Mouse (Mus musculus): ENCODE data around the gene Sox11. TPM values are rescaled to one million over a fixed set of nuclear protein-coding genes. Genes with fewer than 3 reads are reported as not detected.

Gene Sox11
- total and polyA plus RNA-seq, 2 experiments from 2014 or later, result 95.5 to 97.8 TPM

- H3K4me1 ChIP-seq (ENCODE audit: insufficient read depth, low read length), result peaks cover 9% of the 10 kb centered on the region
- H3K27me3 ChIP-seq (ENCODE audit: insufficient read depth, low read length), result no peaks in the 10 kb centered on the region
- H3K9ac ChIP-seq (replicated peaks; ENCODE audit: low read length), result peak overlapping the region; percentile 94
- DNase-seq (ENCODE audit: low spot score) (peak; percentile 78), ATAC-seq (no peak)
- no peak for TF ChIP-seq CTCF (IDR thresholded peaks at IDR 0.05; ENCODE audit: low read depth)
- H3K4me3 ChIP-seq (ENCODE audit: low read length), result peak overlapping the region; percentile 97
- peak overlapping the region; percentile 72 for H3K4me2 ChIP-seq (ENCODE audit: low read depth, low read length)
- WGBS, result 1% methylated on average over 68 of the region's 80 CpGs
- H3K36me3 ChIP-seq (ENCODE audit: insufficient read depth, low read length), result no peaks in the 10 kb centered on the region
- no peaks in the 10 kb centered on the region for H3K9me3 ChIP-seq (ENCODE audit: low read length)
- peak overlapping the region; percentile 97 for H3K27ac ChIP-seq
These were observed 1.1 kb downstream of the Sox11 start for GRCm38 (mm10) chr12:27341130-27341870.

GRCm38 (mm10) chr12:27340451-27341035 lies 1.8 kb downstream of the Sox11 start:
- Histone ChIP-seq H3K27me3 (ENCODE audit: insufficient read depth, low read length) (no peaks in the 10 kb centered on the region), H3K4me1 (ENCODE audit: insufficient read depth, low read length) (peaks cover 9% of the 10 kb centered on the region), H3K4me3 (ENCODE audit: low read length) (peak overlapping the region; percentile 97), H3K27ac (peak overlapping the region; percentile 97), H3K4me2 (ENCODE audit: low read depth, low read length) (peak overlapping the region; percentile 72), H3K9ac (replicated peaks; ENCODE audit: low read length) (peak overlapping the region; percentile 94), H3K9me3 (ENCODE audit: low read length) (no peaks in the 10 kb centered on the region), H3K36me3 (ENCODE audit: insufficient read depth, low read length) (no peaks in the 10 kb centered on the region)
- peak; percentile 76 for DNase-seq (ENCODE audit: low spot score)
- no peak for TF ChIP-seq CTCF (IDR thresholded peaks at IDR 0.05; ENCODE audit: low read depth)
- ATAC-seq, result no peak
- WGBS, result under 1% methylated on average over 14 of the region's 14 CpGs

GRCm38 (mm10) chr12:27339171-27339751 lies 3.1 kb downstream of the Sox11 start:
- H3K27ac ChIP-seq, result peak overlapping the region; percentile 93
- H3K9ac ChIP-seq (replicated peaks; ENCODE audit: low read length), result peak overlapping the region; percentile 89
- 0% methylated on average over 39 of the region's 47 CpGs for WGBS
- ATAC-seq (no peak), DNase-seq (ENCODE audit: low spot score) (peak; percentile 87)
- H3K27me3 ChIP-seq (ENCODE audit: insufficient read depth, low read length), result no peaks in the 10 kb centered on the region
- H3K4me1 ChIP-seq (ENCODE audit: insufficient read depth, low read length), result peaks cover 8% of the 10 kb centered on the region
- H3K4me2 ChIP-seq (ENCODE audit: low read depth, low read length), result peak overlapping the region; percentile 72
- peak overlapping the region; percentile 97 for H3K4me3 ChIP-seq (ENCODE audit: low read length)
- H3K36me3 ChIP-seq (ENCODE audit: insufficient read depth, low read length), result no peaks in the 10 kb centered on the region
- no peaks in the 10 kb centered on the region for H3K9me3 ChIP-seq (ENCODE audit: low read length)
- no peak for TF ChIP-seq CTCF (IDR thresholded peaks at IDR 0.05; ENCODE audit: low read depth)

GRCm38 (mm10) chr12:27338721-27339170 lies 3.6 kb downstream of the Sox11 start:
- ATAC-seq (no peak), DNase-seq (ENCODE audit: low spot score) (peak; percentile 68)
- peak overlapping the region; percentile 97 for H3K4me3 ChIP-seq (ENCODE audit: low read length)
- under 1% methylated on average over 37 of the region's 40 CpGs for WGBS
- H3K27me3 ChIP-seq (ENCODE audit: insufficient read depth, low read length), result no peaks in the 10 kb centered on the region
- no peak for TF ChIP-seq CTCF (IDR thresholded peaks at IDR 0.05; ENCODE audit: low read depth)
- peak overlapping the region; percentile 89 for H3K9ac ChIP-seq (replicated peaks; ENCODE audit: low read length)
- peak overlapping the region; percentile 93 for H3K27ac ChIP-seq
- peak overlapping the region; percentile 72 for H3K4me2 ChIP-seq (ENCODE audit: low read depth, low read length)
- no peaks in the 10 kb centered on the region for H3K9me3 ChIP-seq (ENCODE audit: low read length)
- peaks cover 5% of the 10 kb centered on the region; the same call in 1 of the 2 replicates for H3K4me1 ChIP-seq (ENCODE audit: insufficient read depth, low read length)
- no peaks in the 10 kb centered on the region for H3K36me3 ChIP-seq (ENCODE audit: insufficient read depth, low read length)

GRCm38 (mm10) chr12:27338116-27338515 lies 4.3 kb downstream of the Sox11 start:
- peak overlapping the region; percentile 97 for H3K4me3 ChIP-seq (ENCODE audit: low read length)
- no peaks in the 10 kb centered on the region for H3K36me3 ChIP-seq (ENCODE audit: insufficient read depth, low read length)
- ATAC-seq, result no peak
- 5% methylated on average over 12 of the region's 12 CpGs for WGBS
- no peak for TF ChIP-seq CTCF (IDR thresholded peaks at IDR 0.05; ENCODE audit: low read depth)
- no peaks in the 10 kb centered on the region for H3K9me3 ChIP-seq (ENCODE audit: low read length)
- H3K9ac ChIP-seq (replicated peaks; ENCODE audit: low read length), result peak overlapping the region; percentile 89
- peak overlapping the region; percentile 72 for H3K4me2 ChIP-seq (ENCODE audit: low read depth, low read length)
- H3K27ac ChIP-seq, result peak overlapping the region; percentile 93
- H3K4me1 ChIP-seq (ENCODE audit: insufficient read depth, low read length), result peaks cover 7% of the 10 kb centered on the region
- DNase-seq (ENCODE audit: low spot score), result peak; percentile 55
- no peaks in the 10 kb centered on the region for H3K27me3 ChIP-seq (ENCODE audit: insufficient read depth, low read length)

- 8% methylated on average over 1 of the region's 1 CpGs for WGBS
- ATAC-seq (no peak), DNase-seq (ENCODE audit: low spot score) (no peak)
- no peak for TF ChIP-seq CTCF (IDR thresholded peaks at IDR 0.05; ENCODE audit: low read depth)
- peak overlapping the region; percentile 72 for H3K4me2 ChIP-seq (ENCODE audit: low read depth, low read length)
- no peaks in the 10 kb centered on the region for H3K36me3 ChIP-seq (ENCODE audit: insufficient read depth, low read length)
- H3K4me1 ChIP-seq (ENCODE audit: insufficient read depth, low read length), result peaks cover 7% of the 10 kb centered on the region
- H3K9me3 ChIP-seq (ENCODE audit: low read length), result no peaks in the 10 kb centered on the region
- H3K4me3 ChIP-seq (ENCODE audit: low read length), result peak overlapping the region; percentile 97
- no peaks in the 10 kb centered on the region for H3K27me3 ChIP-seq (ENCODE audit: insufficient read depth, low read length)
- H3K27ac ChIP-seq, result peak overlapping the region; percentile 93
- peak overlapping the region; percentile 89 for H3K9ac ChIP-seq (replicated peaks; ENCODE audit: low read length)
These were observed 4.9 kb downstream of the Sox11 start for GRCm38 (mm10) chr12:27337482-27337881.
